Mouse (Mus musculus) MEL (cell line): ENCODE data around the gene Chsy1.

Experiments used
- CHD1 ChIP-seq: IDR thresholded peaks from 2 replicates; pipeline ENCODE4 v1.6.1; 2012; ENCODE audit warnings: low read depth, mild to moderate bottlenecking, inconsistent platforms, low read length, improper control_type of control experiment
- GABPA ChIP-seq: IDR thresholded peaks from 2 replicates; pipeline ENCODE4 v1.6.1; 2012; ENCODE audit warnings: low read depth, mild to moderate bottlenecking, inconsistent platforms, low read length, improper control_type of control experiment, moderate library complexity
- NRF1 ChIP-seq: IDR thresholded peaks from 2 replicates; pipeline ENCODE4 v1.6.1; 2014; ENCODE audit warnings: low read depth, mild to moderate bottlenecking, inconsistent platforms, low read length, improper control_type of control experiment, moderate library complexity; ENCODE audit not compliant: poor library complexity, insufficient read depth, severe bottlenecking

- TF ChIP-seq GABPA (no peak), CHD1 (no peak), NRF1 (no peak)
Measured at GRCm38 (mm10) chr7:66144543-66144942, 35.2 kb downstream of the Chsy1 start.
